Mouse (Mus musculus) spleen, adult 2 months (tissue): Measurements from ENCODE around the gene Ehmt2. TPM values are rescaled to one million over a fixed set of nuclear protein-coding genes. Genes with fewer than 3 reads are reported as not detected.
A peak's percentile ranks its signal among the peaks of the same experiment; 100 is the strongest.
"Not testable (repeated sequence)": the region's sequence is repeated elsewhere in the genome, so short reads cannot be mapped to it uniquely, and the experiment has no call there.

Source experiments
- DNase-seq, 2 experiments: peaks; one replicate each; pipeline versions ENCODE4 v3.0.0 to v3.0.0-alpha.2; 2012 to 2021; ENCODE audit warnings: low spot score in 2 of 2, low read depth in 1 of 2
- H3K27ac ChIP-seq: fragments of 200-500 bp; 2 replicates; pipeline ENCODE4 v1.5.1; 2012; ENCODE audit warnings: low read length, inconsistent platforms; ENCODE audit not compliant: insufficient read depth
- H3K27me3 ChIP-seq: fragments of 200-500 bp; 2 replicates; pipeline ENCODE4 v1.6.1; 2012; ENCODE audit warnings: mild to moderate bottlenecking, moderate library complexity, low read length, inconsistent platforms; ENCODE audit not compliant: control insufficient read depth, insufficient read depth
- H3K36me3 ChIP-seq: fragments of 200-500 bp; 2 replicates; pipeline ENCODE4 v1.6.1; 2012; ENCODE audit warnings: mild to moderate bottlenecking, low read length, inconsistent platforms; ENCODE audit not compliant: control insufficient read depth, insufficient read depth
- H3K4me1 ChIP-seq: fragments of 200-500 bp; 2 replicates; pipeline ENCODE4 v1.6.1; 2011; ENCODE audit warnings: inconsistent platforms; ENCODE audit not compliant: control insufficient read depth, insufficient read depth, insufficient read length
- H3K4me3 ChIP-seq: fragments of 200-500 bp; 2 replicates; pipeline ENCODE4 v1.5.1; 2011; ENCODE audit warnings: mild to moderate bottlenecking, inconsistent platforms; ENCODE audit not compliant: insufficient read depth, insufficient read length; ENCODE audit errors: extremely low read depth
- CTCF ChIP-seq: fragments of 200-500 bp; IDR thresholded peaks from 2 replicates; pipeline ENCODE4 v1.5.1; 2011; ENCODE audit warnings: mild to moderate bottlenecking, inconsistent platforms; ENCODE audit not compliant: insufficient read depth, insufficient read length, insufficient replicate concordance; ENCODE audit errors: extremely low read depth
- POLR2A ChIP-seq: fragments of 200-500 bp; IDR thresholded peaks from 2 replicates; pipeline ENCODE4 v1.6.1; 2011; ENCODE audit warnings: low read depth, low read length, inconsistent platforms
- WGBS: fragments of 180-500 bp; shearing (Covaris S2); methylation state at CpG from one replicate; pipeline ENCODE4 v1.1.7; 2018; 5-methylcytosine and 5-hydroxymethylcytosine counted together
- polyA plus RNA-seq: library from polyadenylated mRNA; depleted of rRNA; stranded (reverse); fragments of >200 nt; gene quantifications from 2 replicates; pipeline ENCODE4 v1.2.3, GENCODE M21; 2012

The Ehmt2 gene
- polyA plus RNA-seq, 1 experiment = 200 TPM

GRCm38 (mm10) chr17:34897373-34898159 is 703 bp upstream of the Ehmt2 start:
- Histone ChIP-seq H3K4me1 (peaks cover 5% of the 10 kb centered on the region; the same call in 1 of the 2 replicates), H3K4me3 (peak overlapping the region; percentile 82), H3K27ac (peak overlapping the region; percentile 92), H3K27me3 (no peaks in the 10 kb centered on the region), H3K36me3 (0 out of 2 replicates have a peak, but pooled peaks cover 2% of the 10 kb centered on the region)
- DNase-seq = no peak
- WGBS = 23% methylated on average over 10 of the region's 10 CpGs
- no peak for TF ChIP-seq POLR2A
- TF ChIP-seq CTCF = no peak

DNA sequence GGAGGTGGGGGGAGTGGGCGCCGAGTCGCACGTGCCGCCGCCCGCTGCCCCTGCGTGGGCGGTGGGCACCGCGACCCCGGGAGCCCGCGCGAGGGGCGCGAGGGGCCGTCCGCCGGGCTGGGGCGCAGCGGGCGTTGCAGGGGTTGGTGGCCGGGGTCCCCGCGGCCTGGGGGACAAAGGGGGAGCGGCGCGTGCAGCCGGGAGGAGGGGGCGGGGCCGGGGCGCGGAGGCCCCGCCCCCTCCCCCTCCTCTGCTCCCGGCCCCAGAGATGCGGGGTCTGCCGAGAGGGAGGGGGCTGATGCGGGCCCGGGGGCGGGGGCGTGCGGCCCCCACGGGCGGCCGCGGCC is 410 bp downstream of the Ehmt2 start:
- 0% methylated on average over 4 of the region's 47 CpGs for WGBS
- no peak for DNase-seq
- H3K4me1 ChIP-seq = peaks cover 5% of the 10 kb centered on the region; the same call in 1 of the 2 replicates
- peaks cover 9% of the 10 kb centered on the region for H3K36me3 ChIP-seq
- no peak for TF ChIP-seq POLR2A
- no peak for TF ChIP-seq CTCF
- peak overlapping the region; percentile 82 for H3K4me3 ChIP-seq
- H3K27ac ChIP-seq = peak overlapping the region; percentile 92; the same call in 1 of the 2 replicates
- H3K27me3 ChIP-seq = no peaks in the 10 kb centered on the region

- peak in 1 of 2 experiments; percentile 34 for DNase-seq
- peak overlapping the region; percentile 87 for H3K27ac ChIP-seq
- 1% methylated on average over 35 of the region's 45 CpGs for WGBS
- H3K27me3 ChIP-seq = no peaks in the 10 kb centered on the region
- H3K36me3 ChIP-seq = peaks cover 11% of the 10 kb centered on the region
- peaks cover 5% of the 10 kb centered on the region; the same call in 1 of the 2 replicates for H3K4me1 ChIP-seq
- peak overlapping the region; percentile 82 for H3K4me3 ChIP-seq
- TF ChIP-seq CTCF (no peak), POLR2A (no peak)
Observed at GRCm38 (mm10) chr17:34899053-34899889, 1.0 kb downstream of the Ehmt2 start.

DNA sequence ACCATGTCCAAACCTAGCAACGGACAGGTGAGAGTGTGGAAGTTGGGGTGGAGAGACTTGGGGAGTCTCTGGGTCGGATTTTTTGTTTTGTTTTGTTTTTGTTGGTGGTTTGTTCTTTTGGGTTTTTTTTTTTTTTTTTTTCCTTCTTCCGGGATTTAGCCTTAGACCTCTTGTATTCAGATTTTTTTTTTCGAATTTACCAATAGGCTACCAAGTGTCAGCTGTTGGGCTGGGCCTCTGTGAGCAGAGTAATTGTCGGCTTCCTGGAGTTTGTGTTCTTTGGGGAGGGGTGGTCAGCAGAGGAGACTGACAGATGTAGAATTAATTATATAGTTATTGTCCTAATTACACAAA is 1.6 kb downstream of the Ehmt2 start:
- Histone ChIP-seq H3K4me1 (peaks cover 5% of the 10 kb centered on the region; the same call in 1 of the 2 replicates), H3K27ac (peak overlapping the region; percentile 87)
- DNase-seq = no peak

DNA sequence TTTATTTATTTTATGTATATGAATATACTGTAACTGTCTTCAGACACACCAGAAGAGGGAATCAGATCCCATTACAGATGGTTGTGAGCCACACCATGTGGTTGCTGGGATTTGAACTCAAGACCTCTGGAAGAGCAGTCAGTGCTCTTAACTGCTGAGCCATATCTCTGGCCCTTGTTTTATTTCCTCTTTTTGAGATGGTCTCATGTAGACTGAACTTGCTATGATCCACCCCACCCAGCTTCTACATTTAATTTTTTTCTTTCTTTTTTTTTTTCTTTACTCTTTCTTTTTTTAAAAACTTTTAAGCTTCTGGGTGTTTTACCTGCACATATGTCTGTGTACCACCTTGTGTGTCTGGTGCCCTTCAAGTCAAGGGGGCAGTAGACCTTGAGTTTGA is 2.6 kb downstream of the Ehmt2 start:
- H3K27me3 ChIP-seq, H3K4me3 ChIP-seq, DNase-seq, H3K4me1 ChIP-seq: not testable (repeated sequence)
- H3K27ac ChIP-seq = 0 out of 2 replicates have a peak overlapping the region, but pooled peaks have one; percentile 17
- H3K36me3 ChIP-seq = peaks cover 20% of the 10 kb centered on the region

More for the DNA sequence above, 1.6 kb downstream of the Ehmt2 start:
- Histone ChIP-seq H3K27me3 (no peaks in the 10 kb centered on the region), H3K4me3 (peak overlapping the region; percentile 82), H3K36me3 (peaks cover 12% of the 10 kb centered on the region)
- WGBS = 1% methylated on average over 5 of the region's 5 CpGs
- TF ChIP-seq CTCF = no peak
- TF ChIP-seq POLR2A = no peak

GRCm38 (mm10) chr17:34901948-34902347 is 3.7 kb downstream of the Ehmt2 start:
- H3K27ac ChIP-seq, H3K4me1 ChIP-seq, H3K4me3 ChIP-seq, H3K27me3 ChIP-seq, DNase-seq: not testable (repeated sequence)
- WGBS = 91% methylated on average over 9 of the region's 10 CpGs
- peaks cover 31% of the 10 kb centered on the region for H3K36me3 ChIP-seq

- 90% methylated on average over 9 of the region's 9 CpGs for WGBS
- TF ChIP-seq CTCF (no peak), POLR2A (no peak)
- Histone ChIP-seq H3K4me1 (no peaks in the 10 kb centered on the region), H3K4me3 (no peak overlapping the region), H3K36me3 (peaks cover 40% of the 10 kb centered on the region), H3K27me3 (no peaks in the 10 kb centered on the region), H3K27ac (no peak overlapping the region)
- no peak for DNase-seq
Observed at GRCm38 (mm10) chr17:34902895-34903294, 4.6 kb downstream of the Ehmt2 start.
